Mouse (Mus musculus): ENCODE measurements at regions not wholly inside any gene's neighbourhood (a gene's known extent, or its start where the extent isn't known, plus 50 kb on each side); places are given as distances from the start of the nearest gene placed in this dataset.

DNA sequence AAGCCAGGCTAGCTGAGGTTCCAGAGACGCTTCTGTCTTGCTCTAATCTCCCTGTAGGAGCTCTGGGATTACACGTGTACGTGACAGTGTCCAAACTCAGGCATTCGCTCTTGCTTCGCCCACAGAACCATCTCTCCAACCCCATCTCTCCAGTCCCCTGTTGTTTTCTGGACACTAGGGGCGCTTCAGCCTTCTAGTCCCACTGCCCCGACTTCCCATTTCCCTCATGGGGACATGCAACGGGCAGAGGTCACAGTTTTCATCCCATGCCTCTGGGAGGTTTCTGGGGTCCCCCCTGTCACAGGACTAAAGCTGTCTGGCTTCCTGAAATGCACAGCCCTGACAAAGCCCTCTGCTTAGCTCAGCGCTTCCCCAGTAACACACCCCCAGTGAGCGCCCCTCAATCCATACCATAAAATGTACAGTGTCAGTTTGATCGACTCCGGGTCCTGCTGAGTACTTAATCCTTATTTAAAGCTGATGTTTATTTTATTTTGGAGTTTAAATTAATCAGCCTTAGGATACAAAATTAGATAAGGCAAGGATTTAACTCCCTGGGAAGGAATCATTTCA is 208.9 kb upstream of the Kcnab2 start:
- no peak for ATAC-seq (ENCODE audit: low FRiP score, low TSS enrichment)
- no peak overlapping the region for H3K9ac ChIP-seq (ENCODE audit: low read depth, low read length)
- H3K27ac ChIP-seq (ENCODE audit: low read depth, low read length), result no peak overlapping the region
- H3K4me2 ChIP-seq (replicated peaks; ENCODE audit: low read depth, low read length), result no peak overlapping the region
- no peaks in the 10 kb centered on the region for H3K4me1 ChIP-seq (ENCODE audit: control insufficient read depth, insufficient read depth, low read length)
- H3K36me3 ChIP-seq (ENCODE audit: control insufficient read depth, insufficient read depth, low read length), result no peaks in the 10 kb centered on the region
- H3K9me3 ChIP-seq (ENCODE audit: control insufficient read depth, low read length), result peaks cover 7% of the 10 kb centered on the region; the same call in 1 of the 2 replicates
- WGBS, result 64% methylated on average over 12 of the region's 12 CpGs
- H3K4me3 ChIP-seq (ENCODE audit: low read length), result no peak overlapping the region
- H3K27me3 ChIP-seq (ENCODE audit: control insufficient read depth, insufficient read depth, low read length), result no peaks in the 10 kb centered on the region

GRCm38 (mm10) chr4:152674140-152674539 is 196.5 kb upstream of the Kcnab2 start:
- ATAC-seq (ENCODE audit: low FRiP score, low TSS enrichment), result peak; percentile 81
- H3K9me3 ChIP-seq (ENCODE audit: control insufficient read depth, low read length), result no peaks in the 10 kb centered on the region; the same call in 1 of the 2 replicates
- H3K27me3 ChIP-seq (ENCODE audit: control insufficient read depth, insufficient read depth, low read length), result 0 out of 2 replicates have a peak, but pooled peaks cover 2% of the 10 kb centered on the region
- H3K9ac ChIP-seq (ENCODE audit: low read depth, low read length), result no peak overlapping the region
- no peak overlapping the region for H3K4me3 ChIP-seq (ENCODE audit: low read length)
- no peaks in the 10 kb centered on the region for H3K4me1 ChIP-seq (ENCODE audit: control insufficient read depth, insufficient read depth, low read length)
- no peaks in the 10 kb centered on the region for H3K36me3 ChIP-seq (ENCODE audit: control insufficient read depth, insufficient read depth, low read length)
- 5% methylated on average over 11 of the region's 11 CpGs for WGBS
- no peak overlapping the region for H3K4me2 ChIP-seq (replicated peaks; ENCODE audit: low read depth, low read length)
- no peak overlapping the region for H3K27ac ChIP-seq (ENCODE audit: low read depth, low read length)

GRCm38 (mm10) chr4:152663482-152663881 is 185.8 kb upstream of the Kcnab2 start:
- Histone ChIP-seq H3K9me3 (ENCODE audit: control insufficient read depth, low read length) (no peaks in the 10 kb centered on the region), H3K4me3 (ENCODE audit: low read length) (no peak overlapping the region), H3K4me2 (replicated peaks; ENCODE audit: low read depth, low read length) (no peak overlapping the region), H3K27ac (ENCODE audit: low read depth, low read length) (no peak overlapping the region), H3K36me3 (ENCODE audit: control insufficient read depth, insufficient read depth, low read length) (no peaks in the 10 kb centered on the region), H3K4me1 (ENCODE audit: control insufficient read depth, insufficient read depth, low read length) (no peaks in the 10 kb centered on the region), H3K27me3 (ENCODE audit: control insufficient read depth, insufficient read depth, low read length) (no peaks in the 10 kb centered on the region), H3K9ac (ENCODE audit: low read depth, low read length) (no peak overlapping the region)
- no peak for ATAC-seq (ENCODE audit: low FRiP score, low TSS enrichment)
- WGBS, result 43% methylated on average over 8 of the region's 8 CpGs

- no peaks in the 10 kb centered on the region for H3K27me3 ChIP-seq (ENCODE audit: control insufficient read depth, insufficient read depth, low read length)
- H3K27ac ChIP-seq (ENCODE audit: low read depth, low read length), result no peak overlapping the region
- no peak overlapping the region for H3K4me3 ChIP-seq (ENCODE audit: low read length)
- H3K36me3 ChIP-seq (ENCODE audit: control insufficient read depth, insufficient read depth, low read length), result no peaks in the 10 kb centered on the region
- H3K4me1 ChIP-seq (ENCODE audit: control insufficient read depth, insufficient read depth, low read length), result no peaks in the 10 kb centered on the region
- 86% methylated on average over 12 of the region's 12 CpGs for WGBS
- no peak overlapping the region for H3K9ac ChIP-seq (ENCODE audit: low read depth, low read length)
- no peak overlapping the region for H3K4me2 ChIP-seq (replicated peaks; ENCODE audit: low read depth, low read length)
- no peak for ATAC-seq (ENCODE audit: low FRiP score, low TSS enrichment)
- H3K9me3 ChIP-seq (ENCODE audit: control insufficient read depth, low read length), result no peaks in the 10 kb centered on the region
These were observed 185.4 kb upstream of the Kcnab2 start for GRCm38 (mm10) chr4:152663069-152663468.

GRCm38 (mm10) chr4:152662439-152662838 is 184.8 kb upstream of the Kcnab2 start:
- Histone ChIP-seq H3K27me3 (ENCODE audit: control insufficient read depth, insufficient read depth, low read length) (no peaks in the 10 kb centered on the region), H3K27ac (ENCODE audit: low read depth, low read length) (no peak overlapping the region), H3K4me1 (ENCODE audit: control insufficient read depth, insufficient read depth, low read length) (no peaks in the 10 kb centered on the region), H3K36me3 (ENCODE audit: control insufficient read depth, insufficient read depth, low read length) (no peaks in the 10 kb centered on the region), H3K9ac (ENCODE audit: low read depth, low read length) (no peak overlapping the region), H3K4me3 (ENCODE audit: low read length) (no peak overlapping the region), H3K9me3 (ENCODE audit: control insufficient read depth, low read length) (no peaks in the 10 kb centered on the region), H3K4me2 (replicated peaks; ENCODE audit: low read depth, low read length) (no peak overlapping the region)
- 61% methylated on average over 11 of the region's 11 CpGs for WGBS
- ATAC-seq (ENCODE audit: low FRiP score, low TSS enrichment), result no peak

DNA sequence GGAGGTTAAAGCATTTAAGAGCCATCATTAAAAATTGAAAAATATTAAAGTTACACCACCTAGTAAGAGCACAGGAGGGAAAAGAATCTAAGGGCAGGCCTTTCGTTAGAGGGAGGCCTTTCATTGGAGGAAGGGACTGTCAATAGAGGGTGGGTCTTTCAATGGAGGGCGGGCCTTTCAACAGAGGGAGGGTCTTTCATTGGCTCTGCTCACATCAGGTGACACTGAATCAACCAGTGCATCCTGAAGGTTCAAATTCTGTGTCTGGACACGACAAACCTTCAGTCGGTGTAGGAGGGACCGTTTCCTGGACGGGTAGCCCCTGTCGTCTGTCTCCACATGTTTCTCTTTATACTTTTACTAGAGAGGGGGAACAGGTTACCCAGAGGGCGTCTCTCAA is 172.5 kb upstream of the Kcnab2 start:
- no peak overlapping the region for H3K4me2 ChIP-seq (replicated peaks; ENCODE audit: low read depth, low read length)
- peak; percentile 68 for ATAC-seq (ENCODE audit: low FRiP score, low TSS enrichment)
- no peak overlapping the region for H3K27ac ChIP-seq (ENCODE audit: low read depth, low read length)

DNA sequence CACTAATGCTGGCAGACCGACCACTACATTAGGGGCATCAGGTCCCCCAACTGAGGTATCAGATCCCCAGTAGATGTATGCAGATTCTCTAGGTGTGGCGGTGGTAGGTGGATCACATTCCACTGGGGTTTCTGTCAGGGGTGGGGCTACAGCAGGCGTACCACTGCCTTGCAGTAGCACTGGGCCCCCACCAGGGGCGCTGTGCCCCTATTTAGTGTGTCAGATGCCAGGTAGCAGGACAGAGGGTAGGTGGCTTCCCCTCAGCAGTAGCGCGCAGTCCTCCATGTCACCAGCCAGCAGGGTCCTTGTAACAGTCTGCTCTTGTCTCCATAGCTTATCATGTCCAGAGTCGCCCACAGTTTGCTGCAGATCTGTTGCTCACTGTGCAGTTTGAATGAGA is 169.9 kb upstream of the Kcnab2 start:
- no peak overlapping the region for H3K4me3 ChIP-seq (ENCODE audit: low read length)

More for the DNA sequence above, 172.5 kb upstream of the Kcnab2 start:
- no peaks in the 10 kb centered on the region for H3K36me3 ChIP-seq (ENCODE audit: control insufficient read depth, insufficient read depth, low read length)
- no peaks in the 10 kb centered on the region for H3K27me3 ChIP-seq (ENCODE audit: control insufficient read depth, insufficient read depth, low read length)
- H3K9me3 ChIP-seq (ENCODE audit: control insufficient read depth, low read length), result no peaks in the 10 kb centered on the region
- H3K4me3 ChIP-seq (ENCODE audit: low read length), result no peak overlapping the region
- no peak overlapping the region for H3K9ac ChIP-seq (ENCODE audit: low read depth, low read length)
- 52% methylated on average over 8 of the region's 8 CpGs for WGBS
- no peaks in the 10 kb centered on the region for H3K4me1 ChIP-seq (ENCODE audit: control insufficient read depth, insufficient read depth, low read length)

GRCm38 (mm10) chr4:152647084-152647483 is 169.4 kb upstream of the Kcnab2 start:
- Histone ChIP-seq H3K27me3 (ENCODE audit: control insufficient read depth, insufficient read depth, low read length) (no peaks in the 10 kb centered on the region), H3K27ac (ENCODE audit: low read depth, low read length) (no peak overlapping the region), H3K9ac (ENCODE audit: low read depth, low read length) (no peak overlapping the region), H3K4me2 (replicated peaks; ENCODE audit: low read depth, low read length) (no peak overlapping the region), H3K9me3 (ENCODE audit: control insufficient read depth, low read length) (no peaks in the 10 kb centered on the region), H3K4me1 (ENCODE audit: control insufficient read depth, insufficient read depth, low read length) (no peaks in the 10 kb centered on the region), H3K4me3 (ENCODE audit: low read length) (no peak overlapping the region), H3K36me3 (ENCODE audit: control insufficient read depth, insufficient read depth, low read length) (no peaks in the 10 kb centered on the region)
- ATAC-seq (ENCODE audit: low FRiP score, low TSS enrichment), result no peak
- 83% methylated on average over 14 of the region's 14 CpGs for WGBS

More for the DNA sequence above, 169.9 kb upstream of the Kcnab2 start:
- H3K4me1 ChIP-seq (ENCODE audit: control insufficient read depth, insufficient read depth, low read length), result no peaks in the 10 kb centered on the region
- no peak overlapping the region for H3K4me2 ChIP-seq (replicated peaks; ENCODE audit: low read depth, low read length)
- peak; percentile 49; the same call in 1 of the 2 replicates for ATAC-seq (ENCODE audit: low FRiP score, low TSS enrichment)
- WGBS, result 50% methylated on average over 7 of the region's 7 CpGs
- no peaks in the 10 kb centered on the region for H3K9me3 ChIP-seq (ENCODE audit: control insufficient read depth, low read length)
- no peaks in the 10 kb centered on the region for H3K36me3 ChIP-seq (ENCODE audit: control insufficient read depth, insufficient read depth, low read length)
- H3K9ac ChIP-seq (ENCODE audit: low read depth, low read length), result no peak overlapping the region
- no peaks in the 10 kb centered on the region for H3K27me3 ChIP-seq (ENCODE audit: control insufficient read depth, insufficient read depth, low read length)
- no peak overlapping the region for H3K27ac ChIP-seq (ENCODE audit: low read depth, low read length)

DNA sequence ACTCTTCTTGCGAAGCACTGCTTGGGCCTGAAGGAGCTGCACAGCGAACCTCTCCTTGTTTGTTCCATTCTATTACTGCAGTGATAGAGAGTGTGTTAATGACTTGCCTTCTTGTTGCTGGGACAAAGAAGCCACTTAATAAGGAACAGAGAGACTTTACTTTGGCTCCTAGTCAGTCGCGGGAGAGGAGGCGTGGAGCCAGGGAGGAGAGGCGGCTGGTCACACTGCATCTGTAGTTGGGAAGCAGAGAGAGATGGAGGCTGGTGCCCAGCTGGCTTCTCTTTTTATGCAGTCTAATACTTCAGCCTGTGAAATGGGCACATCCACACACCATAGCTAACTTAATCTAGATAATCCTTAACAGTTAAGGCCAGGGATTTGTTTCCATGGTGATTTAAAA is 159.4 kb upstream of the Kcnab2 start:
- Histone ChIP-seq H3K4me1 (ENCODE audit: control insufficient read depth, insufficient read depth, low read length) (0 out of 2 replicates have a peak, but pooled peaks cover 11% of the 10 kb centered on the region), H3K4me2 (replicated peaks; ENCODE audit: low read depth, low read length) (no peak overlapping the region), H3K36me3 (ENCODE audit: control insufficient read depth, insufficient read depth, low read length) (no peaks in the 10 kb centered on the region), H3K4me3 (ENCODE audit: low read length) (no peak overlapping the region), H3K27ac (ENCODE audit: low read depth, low read length) (no peak overlapping the region), H3K9me3 (ENCODE audit: control insufficient read depth, low read length) (no peaks in the 10 kb centered on the region), H3K9ac (ENCODE audit: low read depth, low read length) (no peak overlapping the region), H3K27me3 (ENCODE audit: control insufficient read depth, insufficient read depth, low read length) (no peaks in the 10 kb centered on the region)
- no peak for ATAC-seq (ENCODE audit: low FRiP score, low TSS enrichment)
- WGBS, result 73% methylated on average over 6 of the region's 6 CpGs

Data from kidney, embryonic 14.5 days (tissue).